Comparison of ENCODE assay signal across 8 mouse cellular contexts in genomic region chr7:27228281-27228821, GRCm38 (mm10). TPM values are rescaled to one million over a fixed set of nuclear protein-coding genes. Genes with fewer than 3 reads are reported as not detected.
DNase-seq lines count a peak whose midpoint lies in the region; ATAC-seq and TF ChIP-seq lines count a peak whose summit lies in the region.

TSS of gene Itpkc (minus strand) at chr7:27228661.

- peak within 1 kb of the TSS; percentile 92 for H3K9ac ChIP-seq in embryonic facial prominence, embryonic 13.5 days
- peak within 1 kb of the TSS; percentile 80 for H3K9ac ChIP-seq in limb, embryonic 12.5 days (replicated peaks)
- peak within 1 kb of the TSS; percentile 88 for H3K9ac ChIP-seq in midbrain, embryonic 15.5 days

- H3K4me3 ChIP-seq in embryonic facial prominence, embryonic 13.5 days: peak within 1 kb of the TSS; percentile 94
- peak within 1 kb of the TSS; percentile 72 for H3K4me3 ChIP-seq in kidney, adult 2 months (ENCODE audit: insufficient read depth, low read depth, low read length)
- H3K4me3 ChIP-seq in limb, embryonic 12.5 days (replicated peaks): peak within 1 kb of the TSS; percentile 86
- H3K4me3 ChIP-seq in midbrain, embryonic 15.5 days: peak within 1 kb of the TSS; percentile 87
- peak within 1 kb of the TSS; percentile 76 for H3K4me3 ChIP-seq in spleen, adult 2 months (ENCODE audit: extremely low read depth, insufficient read depth, insufficient read length)

- WGBS in embryonic facial prominence, embryonic 13.5 days: under 1% methylated on average over 47 of the region's 49 CpGs
- under 1% methylated on average over 48 of the region's 49 CpGs for WGBS in kidney, adult 2 months
- under 1% methylated on average over 46 of the region's 49 CpGs for WGBS in limb, embryonic 12.5 days
- WGBS in midbrain, embryonic 15.5 days: under 1% methylated on average over 49 of the region's 49 CpGs
- under 1% methylated on average over 47 of the region's 49 CpGs for WGBS in spleen, adult 2 months

- peak; percentile 94 for TF ChIP-seq POLR2A in kidney, adult 2 months (IDR thresholded peaks at IDR 0.05; ENCODE audit: low read depth, low read length)
- TF ChIP-seq POLR2A in spleen, adult 2 months (IDR thresholded peaks at IDR 0.05; ENCODE audit: low read depth, low read length): peak; percentile 92

- peak; percentile 72 for ATAC-seq in embryonic facial prominence, embryonic 13.5 days (ENCODE audit: insufficient number of reproducible peaks, insufficient read depth, low FRiP score, low TSS enrichment, low read depth)
- ATAC-seq in limb, embryonic 12.5 days (ENCODE audit: insufficient number of reproducible peaks, insufficient read depth, low FRiP score, low TSS enrichment, low read depth): peak; percentile 75
- ATAC-seq in midbrain, embryonic 15.5 days (replicated peaks): peak; percentile 80

- no peaks in the 10 kb centered on the region for H3K27me3 ChIP-seq in embryonic facial prominence, embryonic 13.5 days
- H3K27me3 ChIP-seq in kidney, adult 2 months (replicated peaks; ENCODE audit: control insufficient read depth, insufficient read depth, low read length): no peaks in the 10 kb centered on the region
- H3K27me3 ChIP-seq in limb, embryonic 12.5 days: no peaks in the 10 kb centered on the region
- H3K27me3 ChIP-seq in midbrain, embryonic 15.5 days (replicated peaks): no peaks in the 10 kb centered on the region
- no peaks in the 10 kb centered on the region for H3K27me3 ChIP-seq in spleen, adult 2 months (ENCODE audit: control insufficient read depth, insufficient read depth, low read length)

- peaks cover 4% of the 10 kb centered on the region; the same call in 1 of the 2 replicates for H3K36me3 ChIP-seq in embryonic facial prominence, embryonic 13.5 days
- H3K36me3 ChIP-seq in kidney, adult 2 months (ENCODE audit: control insufficient read depth, insufficient read depth, low read length): no peaks in the 10 kb centered on the region
- H3K36me3 ChIP-seq in limb, embryonic 12.5 days: no peaks in the 10 kb centered on the region
- H3K36me3 ChIP-seq in midbrain, embryonic 15.5 days (replicated peaks): no peaks in the 10 kb centered on the region
- H3K36me3 ChIP-seq in spleen, adult 2 months (ENCODE audit: control insufficient read depth, insufficient read depth, low read length): no peaks in the 10 kb centered on the region

- H3K4me1 ChIP-seq in embryonic facial prominence, embryonic 13.5 days: peaks cover 49% of the 10 kb centered on the region
- H3K4me1 ChIP-seq in kidney, adult 2 months (ENCODE audit: control insufficient read depth, insufficient read depth, low read length): peaks cover 16% of the 10 kb centered on the region
- H3K4me1 ChIP-seq in limb, embryonic 12.5 days (replicated peaks): peaks cover 54% of the 10 kb centered on the region
- peaks cover 51% of the 10 kb centered on the region for H3K4me1 ChIP-seq in midbrain, embryonic 15.5 days
- H3K4me1 ChIP-seq in spleen, adult 2 months (ENCODE audit: control insufficient read depth, insufficient read depth, insufficient read length): peaks cover 13% of the 10 kb centered on the region; the same call in 1 of the 2 replicates

- peak within 1 kb of the TSS; percentile 88 for H3K4me2 ChIP-seq in embryonic facial prominence, embryonic 13.5 days
- H3K4me2 ChIP-seq in limb, embryonic 12.5 days: peak within 1 kb of the TSS; percentile 87
- peak within 1 kb of the TSS; percentile 86 for H3K4me2 ChIP-seq in midbrain, embryonic 15.5 days

- peak within 1 kb of the TSS; percentile 92 for H3K27ac ChIP-seq in embryonic facial prominence, embryonic 13.5 days
- H3K27ac ChIP-seq in kidney, adult 2 months (ENCODE audit: insufficient read depth, low read depth, low read length): peak within 1 kb of the TSS; percentile 80
- peak within 1 kb of the TSS; percentile 88 for H3K27ac ChIP-seq in limb, embryonic 12.5 days
- H3K27ac ChIP-seq in midbrain, embryonic 15.5 days: peak within 1 kb of the TSS; percentile 90
- peak within 1 kb of the TSS; percentile 84 for H3K27ac ChIP-seq in spleen, adult 2 months (ENCODE audit: insufficient read depth, low read length)

- H3K9me3 ChIP-seq in embryonic facial prominence, embryonic 13.5 days: no peaks in the 10 kb centered on the region
- no peaks in the 10 kb centered on the region for H3K9me3 ChIP-seq in limb, embryonic 12.5 days
- no peaks in the 10 kb centered on the region for H3K9me3 ChIP-seq in midbrain, embryonic 15.5 days

- DNase-seq in 3134 (ENCODE audit: extremely low read depth, insufficient read length, low spot score): peak; percentile 89
- DNase-seq in adrenal gland, postnatal 36 days: peak; percentile 94 to 95
- peak; percentile 95 to 96 for DNase-seq in heart, adult 18-20 months
- peak; percentile 96 for DNase-seq in kidney, adult 2 months
- peak; percentile 84 to 88 for DNase-seq in spleen, adult 2 months (ENCODE audit: low read depth in 1 of 2, low spot score in 2 of 2)

- 0 out of 2 replicates have a peak, but pooled peaks have one; percentile 12 for TF ChIP-seq CTCF in kidney, adult 2 months (conservative IDR thresholded peaks at IDR 0.05; ENCODE audit: insufficient read depth, insufficient read length, low read depth, low read length)
- no peak for TF ChIP-seq CTCF in spleen, adult 2 months (IDR thresholded peaks at IDR 0.05; ENCODE audit: extremely low read depth, insufficient read depth, insufficient read length, insufficient replicate concordance)

RNA-seq across cellular contexts. Expression of gene Itpkc, which starts in this region (rescaled TPM):
- total RNA-seq in adrenal gland, postnatal 36 days (2021): 10 to 100 TPM; 14.0 to 14.6 TPM
- polyA plus RNA-seq in embryonic facial prominence, embryonic 13.5 days (2015; fragmentation: Nextera tagmentation; extraction: Ambion mirVana): 5.7 and 8.3 TPM in 2 replicates
- total RNA-seq in heart, adult 18-20 months (2021): 1 to 10 TPM; 4.6 TPM
- polyA plus RNA-seq in kidney, adult 2 months (2012; rRNA removed): 6.8 and 7.0 TPM in 2 replicates
- 9.3 and 9.5 TPM in 2 replicates for polyA plus RNA-seq in limb, embryonic 12.5 days (2016; fragmentation: Nextera tagmentation; extraction: Ambion mirVana)
- polyA plus RNA-seq in midbrain, embryonic 15.5 days (2015; fragmentation: Nextera tagmentation; extraction: Ambion mirVana): 8.5 and 8.7 TPM in 2 replicates
- polyA plus RNA-seq in spleen, adult 2 months (2012; rRNA removed): 5.9 and 7.0 TPM in 2 replicates

Comparison
In these comparisons a context has a peak if more than half of its experiments do, and no peak if none do; other contexts are left out.
1. Peak in every context shown above with its lines: DNase-seq, ATAC-seq, H3K4me3 ChIP-seq and H3K27ac ChIP-seq.